Mouse (Mus musculus): ENCODE results near the gene Gm9945.

The Gm9945 gene

GRCm38 (mm10) chr11:53479783-53480301 is at the start of gene Gm9945, which contains the start of gene Sowaha:
TSS of gene Gm9945 (plus strand) at chr11:53480166.
TSS of gene Sowaha (minus strand) at chr11:53480274.
- DNase-seq = peak; percentile 74

GRCm38 (mm10) chr11:53430300-53430669 is 49.7 kb upstream of the Gm9945 start:
- no peak for DNase-seq

- DNase-seq = peak; percentile 100
Measured at GRCm38 (mm10) chr11:53430670-53431346, 49.2 kb upstream of the Gm9945 start, which contains the start of the genes Uqcrq and Gdf9. TSS of gene Uqcrq (minus strand) at chr11:53430831. TSS of gene Gdf9 (plus strand) at chr11:53431023.

- DNase-seq = no peak
Measured at GRCm38 (mm10) chr11:53431347-53432056, 48.5 kb upstream of the Gm9945 start.

- no peak for DNase-seq
Measured at GRCm38 (mm10) chr11:53433057-53433456, 46.9 kb upstream of the Gm9945 start.

GRCm38 (mm10) chr11:53435504-53435903 is 44.5 kb upstream of the Gm9945 start:
- DNase-seq = no peak

GRCm38 (mm10) chr11:53436338-53436737 is 43.6 kb upstream of the Gm9945 start:
- DNase-seq = no peak

- no peak for DNase-seq
Measured at GRCm38 (mm10) chr11:53441921-53442320, 38.0 kb upstream of the Gm9945 start.

GRCm38 (mm10) chr11:53443861-53444260 is 36.1 kb upstream of the Gm9945 start:
- peak; percentile 42 for DNase-seq

GRCm38 (mm10) chr11:53445562-53445961 is 34.4 kb upstream of the Gm9945 start:
- no peak for DNase-seq

GRCm38 (mm10) chr11:53446183-53446582 is 33.8 kb upstream of the Gm9945 start:
- DNase-seq = no peak

GRCm38 (mm10) chr11:53447996-53448395 is 32.0 kb upstream of the Gm9945 start:
- DNase-seq = no peak

GRCm38 (mm10) chr11:53448529-53448928 is 31.4 kb upstream of the Gm9945 start:
- DNase-seq = peak; percentile 87

GRCm38 (mm10) chr11:53450070-53450705 is 29.8 kb upstream of the Gm9945 start:
- no peak for DNase-seq

GRCm38 (mm10) chr11:53451361-53451760 is 28.6 kb upstream of the Gm9945 start:
- DNase-seq = no peak

- DNase-seq = peak; percentile 33
Measured at GRCm38 (mm10) chr11:53452396-53452795, 27.6 kb upstream of the Gm9945 start.

GRCm38 (mm10) chr11:53453031-53453430 is 26.9 kb upstream of the Gm9945 start:
- DNase-seq = no peak

GRCm38 (mm10) chr11:53456474-53457371 is 23.2 kb upstream of the Gm9945 start, which contains the start of the genes Gm10447 and Shroom1:
TSS of gene Gm10447 (minus strand) at chr11:53457110.
TSS of gene Shroom1 (plus strand) at chr11:53457205.
- peak; percentile 70 for DNase-seq

- no peak for DNase-seq
Measured at GRCm38 (mm10) chr11:53457372-53457954, 22.5 kb upstream of the Gm9945 start.

- DNase-seq = no peak
Measured at GRCm38 (mm10) chr11:53458996-53459395, 21.0 kb upstream of the Gm9945 start.

GRCm38 (mm10) chr11:53460192-53460591 is 19.8 kb upstream of the Gm9945 start:
- no peak for DNase-seq

- DNase-seq = no peak
Measured at GRCm38 (mm10) chr11:53461727-53462126, 18.2 kb upstream of the Gm9945 start.

All from kidney, adult 18-20 months (tissue).